Mouse (Mus musculus): Measurements from ENCODE around the gene AL731706.1.
A peak's percentile ranks its signal among the peaks of the same experiment; 100 is the strongest.

- no peak for TF ChIP-seq POLR2A (IDR thresholded peaks at IDR 0.05; ENCODE audit: extremely low read depth, insufficient read depth, low read length)
- peak; percentile 36; the same call in 1 of the 2 replicates for TF ChIP-seq CTCF (IDR thresholded peaks at IDR 0.05; ENCODE audit: extremely low read depth, insufficient read depth, low read length)
Observed at GRCm38 (mm10) chr2:136835882-136836281, 55.3 kb downstream of the AL731706.1 start.

All from cortical plate, adult 2 months (tissue).